Mouse (Mus musculus) spleen, adult 2 months (tissue): ENCODE data around the gene Sult1d1. TPM values are rescaled to one million over a fixed set of nuclear protein-coding genes. Genes with fewer than 3 reads are reported as not detected.

ENCODE experiments used
- DNase-seq, 2 experiments: peaks; one replicate each; pipeline versions ENCODE4 v3.0.0 to v3.0.0-alpha.2; 2012 to 2021; ENCODE audit warnings: low spot score in 2 of 2, low read depth in 1 of 2
- H3K27ac ChIP-seq: fragments of 200-500 bp; 2 replicates; pipeline ENCODE4 v1.5.1; 2012; ENCODE audit warnings: low read length, inconsistent platforms; ENCODE audit not compliant: insufficient read depth
- H3K27me3 ChIP-seq: fragments of 200-500 bp; 2 replicates; pipeline ENCODE4 v1.6.1; 2012; ENCODE audit warnings: mild to moderate bottlenecking, moderate library complexity, low read length, inconsistent platforms; ENCODE audit not compliant: control insufficient read depth, insufficient read depth
- H3K36me3 ChIP-seq: fragments of 200-500 bp; 2 replicates; pipeline ENCODE4 v1.6.1; 2012; ENCODE audit warnings: mild to moderate bottlenecking, low read length, inconsistent platforms; ENCODE audit not compliant: control insufficient read depth, insufficient read depth
- H3K4me1 ChIP-seq: fragments of 200-500 bp; 2 replicates; pipeline ENCODE4 v1.6.1; 2011; ENCODE audit warnings: inconsistent platforms; ENCODE audit not compliant: control insufficient read depth, insufficient read depth, insufficient read length
- H3K4me3 ChIP-seq: fragments of 200-500 bp; 2 replicates; pipeline ENCODE4 v1.5.1; 2011; ENCODE audit warnings: mild to moderate bottlenecking, inconsistent platforms; ENCODE audit not compliant: insufficient read depth, insufficient read length; ENCODE audit errors: extremely low read depth
- CTCF ChIP-seq: fragments of 200-500 bp; IDR thresholded peaks from 2 replicates; pipeline ENCODE4 v1.5.1; 2011; ENCODE audit warnings: mild to moderate bottlenecking, inconsistent platforms; ENCODE audit not compliant: insufficient read depth, insufficient read length, insufficient replicate concordance; ENCODE audit errors: extremely low read depth
- POLR2A ChIP-seq: fragments of 200-500 bp; IDR thresholded peaks from 2 replicates; pipeline ENCODE4 v1.6.1; 2011; ENCODE audit warnings: low read depth, low read length, inconsistent platforms
- WGBS: fragments of 180-500 bp; shearing (Covaris S2); methylation state at CpG from one replicate; pipeline ENCODE4 v1.1.7; 2018; 5-methylcytosine and 5-hydroxymethylcytosine counted together
- polyA plus RNA-seq: library from polyadenylated mRNA; depleted of rRNA; stranded (reverse); fragments of >200 nt; gene quantifications from 2 replicates; pipeline ENCODE4 v1.2.3, GENCODE M21; 2012; rRNA removed

Gene Sult1d1
- not detected in 2 replicates for polyA plus RNA-seq

DNA sequence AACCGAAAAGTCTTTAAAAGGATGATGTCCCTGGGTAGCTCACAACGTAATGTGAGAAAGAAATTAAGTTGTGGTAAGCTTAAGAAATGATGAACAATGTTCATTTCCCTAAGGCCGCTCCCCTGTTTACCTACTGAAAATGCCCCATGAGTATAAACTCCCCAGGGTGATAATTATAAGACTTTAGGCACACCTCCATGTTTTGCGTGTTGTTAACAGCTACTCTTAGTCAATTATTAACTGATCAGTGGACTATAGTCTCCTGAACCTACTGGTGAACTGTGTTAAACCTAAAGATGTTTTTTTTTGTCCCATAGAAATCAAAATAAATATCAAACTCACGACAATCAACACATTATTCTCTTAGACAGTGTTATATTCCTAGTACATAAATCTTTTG lies at the start of gene Sult1d1:
Gene Sult1d1, minus strand, starts transcription at position 183 of the 400 bp plus-strand sequence.
- Histone ChIP-seq H3K27ac (no peak within 1 kb of the TSS), H3K4me3 (no peak within 1 kb of the TSS)
- DNase-seq, result no peak

DNA sequence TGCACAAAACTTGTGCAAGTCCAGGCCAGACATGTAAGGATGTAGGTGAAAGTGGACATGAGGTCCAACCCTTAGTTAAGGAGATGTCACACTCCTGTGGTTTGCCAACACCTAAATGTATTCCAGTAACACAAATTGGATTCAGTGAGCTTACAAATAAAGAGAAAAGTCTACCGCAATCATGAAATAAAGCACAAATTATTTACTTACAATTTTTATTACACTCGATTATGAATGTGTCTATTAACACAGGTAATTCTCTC lies 46.2 kb upstream of the Sult1d1 start:
- Histone ChIP-seq H3K36me3 (no peaks in the 10 kb centered on the region), H3K4me3 (no peak overlapping the region), H3K4me1 (no peaks in the 10 kb centered on the region), H3K27ac (no peak overlapping the region), H3K27me3 (no peaks in the 10 kb centered on the region)
- no peak for DNase-seq
- WGBS, result 86% methylated on average over 2 of the region's 2 CpGs
- TF ChIP-seq POLR2A (no peak), CTCF (no peak)

More for the DNA sequence above, at the start of gene Sult1d1:
- no peaks in the 10 kb centered on the region for H3K4me1 ChIP-seq
- no peaks in the 10 kb centered on the region for H3K36me3 ChIP-seq
- no peaks in the 10 kb centered on the region for H3K27me3 ChIP-seq
- TF ChIP-seq POLR2A, result no peak
- TF ChIP-seq CTCF, result no peak
- 84% methylated on average over 5 of the region's 5 CpGs for WGBS

DNA sequence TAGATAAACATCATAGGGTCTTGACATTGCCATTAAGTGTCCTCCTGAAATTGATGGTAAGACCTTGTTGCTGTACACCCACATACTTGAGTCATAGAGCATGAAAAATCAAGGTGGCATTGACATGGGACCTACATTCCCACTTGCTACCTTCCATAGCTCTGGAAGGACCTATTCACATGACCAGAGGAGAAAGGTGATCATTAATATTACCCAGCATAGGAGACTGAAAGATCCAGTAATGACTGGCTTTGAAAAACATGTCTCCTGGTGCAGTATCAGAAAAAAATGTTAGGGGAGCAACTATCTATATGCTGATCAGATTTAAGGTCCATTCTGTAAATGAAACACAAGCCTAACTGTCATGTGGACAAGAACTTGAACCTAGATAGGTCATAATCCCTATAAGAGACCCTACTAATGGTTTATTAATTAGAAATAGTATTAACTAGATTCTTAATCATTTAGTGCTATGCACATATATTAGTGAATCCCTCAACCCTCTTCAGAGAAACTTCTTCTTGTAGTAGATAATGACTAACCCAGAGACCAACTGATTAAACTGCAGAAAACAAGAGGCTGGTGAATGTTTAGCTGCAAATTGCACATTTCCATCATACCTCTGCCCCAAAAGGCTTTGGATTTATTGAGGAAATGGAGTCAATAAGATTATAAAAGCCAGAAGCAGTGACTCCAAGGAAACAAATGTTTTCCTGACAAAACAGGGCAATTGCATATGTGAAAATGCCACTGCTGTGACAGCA lies 45.7 kb upstream of the Sult1d1 start:
- Histone ChIP-seq H3K27ac (no peak overlapping the region), H3K27me3 (no peaks in the 10 kb centered on the region), H3K4me3 (no peak overlapping the region), H3K4me1 (no peaks in the 10 kb centered on the region), H3K36me3 (no peaks in the 10 kb centered on the region)
- no peak for DNase-seq
- TF ChIP-seq POLR2A, result no peak

DNA sequence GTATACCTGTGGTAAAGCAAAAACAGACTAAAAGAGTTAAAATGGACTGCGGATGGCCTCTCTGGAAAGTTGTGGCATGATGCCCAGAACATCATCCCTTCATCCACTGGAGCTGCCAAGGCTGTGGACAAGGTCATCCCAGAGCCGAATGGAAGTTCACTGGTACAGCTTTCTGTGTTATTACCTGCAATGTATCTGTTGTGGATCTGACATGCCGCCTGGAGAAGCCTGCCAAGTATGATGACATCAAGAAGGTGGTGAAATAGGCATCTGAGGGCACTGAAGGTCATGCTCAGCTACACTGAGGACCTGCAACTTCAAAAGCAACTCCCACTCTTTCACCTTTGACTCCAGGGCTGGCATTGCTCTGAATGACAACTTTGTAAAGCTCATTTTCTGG lies 32.2 kb upstream of the Sult1d1 start:
- TF ChIP-seq CTCF (no peak), POLR2A (no peak)
- 78% methylated on average over 3 of the region's 3 CpGs for WGBS
- DNase-seq, result no peak

DNA sequence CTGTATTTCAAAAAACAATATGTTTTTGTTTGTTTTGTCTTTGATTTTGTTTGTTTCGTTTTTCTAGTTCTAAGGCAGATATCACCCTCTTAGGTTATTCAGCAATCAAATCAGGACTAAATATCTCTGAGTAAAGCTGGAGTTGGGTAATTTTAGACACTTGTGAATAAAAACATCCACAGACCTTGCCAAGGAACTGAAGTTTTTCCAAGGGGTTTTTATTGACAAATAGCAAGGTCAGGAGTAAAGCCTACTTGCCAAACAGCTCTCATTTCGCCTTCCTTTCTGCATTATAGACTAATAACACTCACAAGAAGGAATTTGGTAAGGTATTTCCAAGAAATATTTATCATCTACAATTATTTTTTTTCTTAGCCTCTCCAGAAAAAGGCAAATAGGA lies 29.1 kb upstream of the Sult1d1 start:
- Histone ChIP-seq H3K36me3 (no peaks in the 10 kb centered on the region), H3K27me3 (no peaks in the 10 kb centered on the region), H3K27ac (no peak overlapping the region), H3K4me1 (no peaks in the 10 kb centered on the region), H3K4me3 (no peak overlapping the region)
- TF ChIP-seq POLR2A, result no peak
- no peak for TF ChIP-seq CTCF
- DNase-seq, result no peak
- 54% methylated on average over 2 of the region's 2 CpGs for WGBS

More for the DNA sequence above, 32.2 kb upstream of the Sult1d1 start:
- no peaks in the 10 kb centered on the region for H3K27me3 ChIP-seq
- no peaks in the 10 kb centered on the region for H3K36me3 ChIP-seq
- no peak overlapping the region for H3K4me3 ChIP-seq
- H3K4me1 ChIP-seq, result no peaks in the 10 kb centered on the region
- no peak overlapping the region for H3K27ac ChIP-seq

DNA sequence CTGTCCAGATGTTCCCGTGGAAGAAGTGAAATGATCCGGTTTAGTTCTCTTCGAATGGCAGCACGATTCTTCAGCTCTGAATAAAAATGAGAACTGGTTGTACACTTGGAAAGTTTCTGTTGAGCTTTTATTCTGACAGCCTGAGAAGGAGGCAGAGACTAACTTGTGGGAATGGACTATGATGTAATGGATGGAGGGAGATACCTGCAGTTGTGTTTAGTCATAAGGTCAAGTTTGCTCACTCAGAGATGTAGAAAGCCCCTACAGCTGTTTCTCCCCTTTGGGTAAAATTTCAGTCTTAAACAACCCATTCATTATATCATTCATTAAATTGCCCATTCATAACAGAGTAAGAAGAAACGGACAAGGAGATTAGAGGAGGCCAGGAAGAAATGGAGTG lies 22.7 kb upstream of the Sult1d1 start, which contains the start of gene Sult1e1:
Gene Sult1e1, minus strand, starts transcription at position 101 of the 400 bp plus-strand sequence.
- 83% methylated on average over 5 of the region's 5 CpGs for WGBS
- DNase-seq, result no peak
- Histone ChIP-seq H3K36me3 (no peaks in the 10 kb centered on the region), H3K27me3 (no peaks in the 10 kb centered on the region), H3K27ac (no peak within 1 kb of the TSS), H3K4me3 (no peak within 1 kb of the TSS), H3K4me1 (no peaks in the 10 kb centered on the region)
- TF ChIP-seq CTCF (no peak), POLR2A (no peak)

DNA sequence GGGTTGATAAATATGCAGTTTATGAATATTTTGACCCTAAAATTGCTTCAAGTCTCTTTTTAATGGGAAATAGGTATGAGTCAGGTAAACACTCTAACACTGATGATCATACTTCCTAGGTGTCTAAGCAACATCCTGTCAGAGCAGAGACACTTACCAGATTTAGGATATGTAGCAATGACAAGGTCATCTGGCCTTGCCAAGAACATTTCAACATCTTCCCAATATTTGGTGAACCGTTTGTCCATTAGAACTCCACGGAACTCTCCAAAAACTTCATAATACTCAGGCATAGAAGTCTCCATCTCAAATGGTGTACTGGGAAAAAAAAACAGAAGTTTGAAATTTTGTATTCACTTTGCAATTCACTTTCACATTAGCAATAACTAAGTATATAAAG lies 21.1 kb upstream of the Sult1d1 start:
- H3K36me3 ChIP-seq, result no peaks in the 10 kb centered on the region
- H3K4me3 ChIP-seq, result no peak overlapping the region
- no peaks in the 10 kb centered on the region for H3K27me3 ChIP-seq
- 84% methylated on average over 2 of the region's 2 CpGs for WGBS
- DNase-seq, result no peak
- H3K4me1 ChIP-seq, result no peaks in the 10 kb centered on the region
- no peak overlapping the region for H3K27ac ChIP-seq
- no peak for TF ChIP-seq CTCF
- TF ChIP-seq POLR2A, result no peak
